Mouse (Mus musculus) mesoderm, embryonic 11.5 days (tissue): ENCODE results near the gene Nlrp3.

ENCODE experiments used
- DNase-seq: peaks from one replicate; pipeline ENCODE4 v3.0.0-alpha.2; 2012; ENCODE audit warnings: low read depth, low spot score

The Nlrp3 gene

DNA sequence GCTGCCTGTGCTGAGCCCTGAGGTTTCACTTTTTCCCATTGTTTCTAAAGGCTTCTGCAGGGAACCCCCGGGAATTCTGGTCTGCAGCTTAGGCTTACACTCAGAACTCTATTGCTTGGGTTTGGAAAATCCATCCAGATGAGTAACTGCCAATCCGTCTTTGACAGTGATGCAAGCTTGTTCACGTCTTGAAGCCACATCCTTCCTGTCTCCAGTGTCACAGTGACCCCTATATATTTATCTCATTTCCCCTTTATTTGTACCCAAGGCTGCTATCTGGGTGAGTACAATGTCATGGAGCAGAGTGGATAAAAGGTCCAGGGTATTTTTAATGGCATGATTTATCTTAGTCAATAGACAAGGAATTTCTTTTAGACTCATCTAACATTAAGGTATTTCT is at the start of gene Nlrp3:
TSS of gene Nlrp3 (plus strand) at position 245 of the 400 bp plus-strand sequence.
- no peak for DNase-seq

DNA sequence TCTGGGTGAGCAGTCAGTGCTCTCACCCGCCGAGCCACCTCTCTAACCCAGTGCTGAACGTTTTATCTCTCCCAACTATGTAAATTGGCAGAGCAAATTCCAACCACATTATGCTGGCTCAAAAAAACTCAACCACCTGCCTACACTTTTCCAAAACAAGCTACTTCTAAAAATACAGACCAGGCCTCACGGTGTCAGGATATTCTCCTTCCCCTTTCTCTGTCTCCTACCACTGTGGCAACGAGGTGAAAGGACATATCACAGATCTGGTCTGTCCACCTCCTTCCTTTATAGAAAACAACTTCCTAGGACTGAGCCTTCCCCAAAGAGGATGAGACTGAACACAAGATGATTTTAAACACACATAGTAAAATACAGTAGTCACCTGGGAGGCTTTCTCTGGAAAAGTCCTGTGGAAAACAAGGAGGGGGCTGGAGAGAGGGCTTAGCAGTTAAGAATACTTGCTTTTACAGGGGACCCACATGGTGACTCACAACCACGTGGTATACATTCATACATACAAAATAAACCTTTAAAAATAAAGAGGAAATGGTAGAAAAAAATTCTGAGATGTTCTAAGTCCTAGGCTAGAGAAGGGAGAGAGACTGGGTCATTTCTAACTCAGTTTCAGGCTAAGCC is 44.6 kb upstream of the Nlrp3 start:
- no peak for DNase-seq

DNA sequence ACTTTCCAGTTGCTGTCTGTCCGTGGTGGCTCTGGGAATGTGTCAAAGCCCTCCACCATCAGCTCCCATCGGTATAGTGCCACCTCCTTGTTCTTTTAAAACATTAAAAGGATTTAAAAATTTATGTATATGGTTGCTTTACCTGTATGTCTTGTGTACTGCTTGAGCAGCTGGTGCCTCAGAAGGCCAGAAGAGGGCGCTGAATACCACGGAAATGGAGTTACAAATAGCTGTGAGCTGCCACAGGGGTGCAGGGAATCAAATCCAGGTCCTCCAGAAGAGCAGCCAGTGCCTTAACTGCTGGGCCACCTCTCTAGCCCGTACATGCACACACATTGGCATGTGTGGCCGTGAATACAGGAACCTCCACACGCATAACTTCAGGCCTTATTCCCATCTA is 43.6 kb upstream of the Nlrp3 start:
- DNase-seq: no peak

DNA sequence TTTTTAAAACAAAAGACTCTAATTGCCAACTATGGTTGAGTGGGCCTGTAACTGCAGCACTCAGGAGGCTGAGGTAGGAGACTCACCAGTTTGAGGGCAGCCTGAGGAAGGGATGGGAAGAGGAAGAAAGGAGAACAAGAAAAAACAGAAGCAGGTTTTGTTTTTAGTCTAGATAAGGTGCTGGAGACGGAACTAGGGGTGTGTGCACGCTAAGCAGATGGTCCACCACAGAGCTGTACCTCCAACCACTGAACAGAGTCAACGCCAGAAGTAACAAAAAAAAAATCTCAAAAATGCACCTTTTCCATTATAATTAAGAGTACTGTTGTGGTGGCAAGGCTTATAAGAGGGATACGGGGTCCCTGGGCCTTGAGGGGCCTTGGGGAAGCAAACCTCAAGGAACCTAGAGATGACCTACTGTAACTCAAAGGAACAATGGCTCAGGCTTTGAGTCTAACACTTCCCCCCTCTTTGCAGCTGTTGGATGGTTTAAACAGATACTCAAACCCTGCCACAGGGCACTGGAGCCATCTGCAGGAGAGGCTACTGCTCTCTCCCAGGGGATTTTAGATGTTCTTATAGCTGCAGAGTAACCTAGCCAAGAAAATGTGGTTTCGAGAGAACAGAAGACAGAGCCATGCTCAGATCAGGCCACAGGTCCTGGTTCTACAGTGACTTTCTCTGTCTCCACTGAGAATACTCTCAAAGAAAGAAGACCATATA is 39.2 kb upstream of the Nlrp3 start:
- DNase-seq: no peak

GRCm38 (mm10) chr11:59505351-59505838 is 36.0 kb upstream of the Nlrp3 start:
- DNase-seq: peak; percentile 68

DNA sequence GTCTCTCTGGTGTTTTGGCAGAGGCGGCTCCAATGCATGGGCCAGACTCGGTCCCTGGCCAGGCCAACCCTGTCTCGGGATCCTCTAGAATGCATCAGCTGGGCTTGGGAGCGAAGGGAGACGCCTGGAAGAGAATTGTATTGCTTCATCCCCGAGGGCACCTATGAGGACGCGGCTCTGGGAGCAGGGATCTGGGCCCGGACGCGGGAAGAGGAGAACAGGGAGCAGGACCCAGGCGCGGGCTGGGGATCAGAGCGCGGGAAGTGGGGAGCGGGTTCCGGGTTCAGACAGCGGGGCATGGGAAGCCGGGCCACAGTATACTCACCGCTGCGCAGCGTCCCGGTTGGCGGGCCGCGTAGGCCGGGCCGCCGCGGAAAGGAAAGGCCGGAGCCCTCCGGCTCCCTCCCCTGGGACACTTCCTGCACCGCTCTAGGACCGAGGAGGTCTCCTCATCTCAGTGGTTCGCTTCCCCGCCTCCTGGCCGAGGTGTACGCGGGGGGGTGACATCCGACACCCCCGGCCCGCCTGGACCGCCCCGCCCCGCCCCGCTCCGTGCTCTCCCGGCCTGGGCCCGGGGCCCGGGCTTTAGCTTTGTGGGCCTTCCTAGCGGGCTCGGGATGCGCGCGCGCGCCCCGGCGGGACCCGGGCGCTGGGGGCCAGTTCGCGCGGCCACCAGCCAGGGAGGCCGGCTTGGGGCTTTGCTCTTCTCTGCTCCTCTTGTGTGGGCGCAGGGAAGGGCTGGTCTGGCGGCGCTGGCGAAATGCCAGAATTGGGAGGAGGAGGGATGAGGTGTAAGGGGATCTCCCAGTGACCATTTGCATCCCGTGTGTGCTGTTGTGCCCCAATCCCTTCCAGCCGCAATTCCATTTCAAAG is 35.3 kb upstream of the Nlrp3 start:
- DNase-seq: peak; percentile 92

DNA sequence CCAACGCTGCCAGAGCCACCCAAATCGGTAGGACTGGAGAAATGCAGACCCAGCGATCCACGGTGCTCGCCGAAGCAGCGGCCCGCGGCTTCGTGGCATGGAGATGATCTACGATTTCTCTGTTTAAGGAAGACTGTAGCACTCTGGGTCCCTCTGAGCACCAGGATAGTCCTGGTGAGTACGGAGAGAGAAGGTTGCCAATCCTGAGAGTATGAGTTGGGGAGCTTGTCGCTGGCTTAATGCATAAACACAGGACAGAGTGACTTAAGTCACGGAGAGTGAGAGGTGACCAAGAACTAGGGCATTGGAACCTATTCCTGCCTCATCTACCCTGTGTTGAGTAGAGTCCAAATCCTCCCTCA is 34.7 kb upstream of the Nlrp3 start:
- no peak for DNase-seq

DNA sequence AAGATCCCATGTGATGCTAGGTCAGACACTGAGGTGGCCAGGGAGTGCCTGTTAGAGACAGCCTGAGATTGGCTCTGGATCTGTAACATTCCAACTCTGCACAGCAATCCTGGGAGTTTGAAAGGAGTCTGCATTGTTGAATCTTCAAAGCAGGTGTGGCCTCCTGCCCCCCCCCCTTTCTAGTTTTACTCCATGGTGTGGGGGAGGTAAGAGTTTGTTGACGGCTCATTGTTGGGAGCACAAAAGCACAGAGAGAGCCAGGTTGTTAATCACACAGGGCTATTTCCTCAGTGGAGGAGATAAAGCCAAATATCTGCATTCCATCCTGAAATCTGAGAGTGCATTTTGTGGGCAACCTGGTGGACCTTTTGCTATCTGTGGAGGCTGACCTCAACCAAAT is 29.8 kb upstream of the Nlrp3 start:
- DNase-seq: no peak

- no peak for DNase-seq
These were observed 28.6 kb upstream of the Nlrp3 start for GRCm38 (mm10) chr11:59512733-59513132.

DNA sequence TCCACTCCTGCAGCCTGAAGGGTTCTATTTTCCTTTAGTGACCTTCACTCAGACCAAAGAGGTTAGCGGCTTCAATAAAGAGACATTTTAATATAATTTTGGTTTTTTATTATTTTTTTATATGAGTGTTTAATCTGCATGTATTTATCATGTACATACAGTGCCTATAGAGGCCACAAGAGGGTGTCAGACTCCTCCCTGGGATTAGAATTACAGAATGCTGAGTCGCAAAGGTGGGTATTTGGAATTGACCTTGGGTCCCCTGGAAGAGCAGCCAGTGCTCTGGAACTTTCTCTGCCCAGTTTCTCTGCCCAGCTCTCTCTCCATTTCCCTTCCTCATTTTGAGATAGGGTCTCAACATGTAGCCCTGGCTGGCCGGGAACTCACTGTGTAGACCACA is 27.8 kb upstream of the Nlrp3 start:
- DNase-seq: no peak

DNA sequence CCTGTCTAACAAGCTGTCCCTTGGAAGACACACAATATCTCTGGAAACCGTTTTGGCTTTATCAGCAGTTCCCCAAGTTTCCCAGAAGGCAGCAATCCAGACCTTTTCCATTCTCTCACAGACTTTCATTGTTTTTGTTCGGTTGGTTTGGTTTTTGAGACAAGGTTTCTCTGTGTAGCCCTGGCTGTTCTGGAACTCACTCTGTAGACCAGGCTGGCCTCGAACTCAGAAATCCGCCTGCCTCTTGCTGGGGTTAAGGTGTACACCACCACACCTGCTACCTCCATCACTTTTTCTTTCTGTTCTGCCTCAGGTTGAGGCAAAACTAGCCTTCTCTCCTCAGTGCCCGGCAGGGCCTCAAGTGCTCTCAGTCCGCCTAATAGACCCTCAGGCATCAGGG is 27.0 kb upstream of the Nlrp3 start:
- no peak for DNase-seq

DNA sequence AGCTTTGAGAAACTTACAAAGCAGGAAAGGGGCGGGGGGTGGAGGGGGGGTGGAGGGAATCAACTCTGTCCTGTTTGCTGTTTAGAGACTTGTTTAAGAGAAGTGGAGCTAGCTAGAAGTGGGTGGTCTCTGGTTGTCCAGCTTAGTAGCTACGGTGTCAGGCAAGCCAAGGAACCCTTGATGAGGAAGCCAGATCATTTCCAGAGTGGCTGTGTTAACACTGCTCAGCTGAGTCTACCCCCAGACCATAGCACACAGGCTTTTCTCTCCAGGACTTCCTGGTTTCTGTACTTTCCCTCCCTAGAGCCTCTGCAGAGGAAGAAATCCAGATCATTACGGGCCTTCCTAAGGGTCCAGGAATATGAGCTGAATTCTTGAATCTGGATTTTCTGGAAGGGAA is 26.6 kb upstream of the Nlrp3 start:
- no peak for DNase-seq

DNA sequence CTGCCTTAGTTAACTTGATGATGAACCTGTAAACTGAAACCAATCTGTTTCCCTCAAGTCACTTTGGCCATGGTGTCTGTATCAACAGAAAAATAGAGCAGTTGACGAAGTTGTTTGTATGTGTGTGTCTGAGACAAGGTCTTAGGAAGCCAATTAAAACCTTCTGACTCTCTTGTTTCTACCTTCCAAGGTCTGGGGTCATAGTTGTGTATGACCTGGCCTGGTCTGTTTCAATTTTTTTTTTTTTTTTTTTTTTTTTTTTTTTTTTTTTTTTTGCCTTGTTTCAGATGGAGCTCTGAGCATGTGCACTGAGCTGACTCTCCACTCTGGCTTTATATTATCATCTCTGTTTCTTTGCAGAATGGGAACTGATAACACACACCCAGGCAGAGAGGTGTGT is 23.9 kb upstream of the Nlrp3 start:
- no peak for DNase-seq

DNA sequence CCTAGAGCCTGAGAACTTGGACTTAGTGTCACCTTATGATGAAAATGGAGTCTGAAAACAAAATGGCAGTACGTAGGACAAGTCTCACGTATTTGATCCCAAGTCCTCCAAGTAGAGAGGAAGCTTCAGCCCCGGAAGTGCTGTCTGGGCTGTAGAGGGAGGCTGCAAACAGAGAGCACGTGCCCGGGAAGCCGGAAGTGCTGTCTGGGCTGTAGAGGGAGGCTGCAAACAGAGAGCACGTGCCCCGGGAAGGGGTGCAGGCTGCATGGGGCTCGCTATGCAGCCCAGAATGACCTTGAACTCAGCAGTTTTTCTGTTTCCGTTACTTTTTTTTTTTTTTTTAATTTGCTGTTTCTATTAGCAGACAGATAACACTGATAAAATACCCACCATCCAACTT is 23.1 kb upstream of the Nlrp3 start:
- DNase-seq: no peak

DNA sequence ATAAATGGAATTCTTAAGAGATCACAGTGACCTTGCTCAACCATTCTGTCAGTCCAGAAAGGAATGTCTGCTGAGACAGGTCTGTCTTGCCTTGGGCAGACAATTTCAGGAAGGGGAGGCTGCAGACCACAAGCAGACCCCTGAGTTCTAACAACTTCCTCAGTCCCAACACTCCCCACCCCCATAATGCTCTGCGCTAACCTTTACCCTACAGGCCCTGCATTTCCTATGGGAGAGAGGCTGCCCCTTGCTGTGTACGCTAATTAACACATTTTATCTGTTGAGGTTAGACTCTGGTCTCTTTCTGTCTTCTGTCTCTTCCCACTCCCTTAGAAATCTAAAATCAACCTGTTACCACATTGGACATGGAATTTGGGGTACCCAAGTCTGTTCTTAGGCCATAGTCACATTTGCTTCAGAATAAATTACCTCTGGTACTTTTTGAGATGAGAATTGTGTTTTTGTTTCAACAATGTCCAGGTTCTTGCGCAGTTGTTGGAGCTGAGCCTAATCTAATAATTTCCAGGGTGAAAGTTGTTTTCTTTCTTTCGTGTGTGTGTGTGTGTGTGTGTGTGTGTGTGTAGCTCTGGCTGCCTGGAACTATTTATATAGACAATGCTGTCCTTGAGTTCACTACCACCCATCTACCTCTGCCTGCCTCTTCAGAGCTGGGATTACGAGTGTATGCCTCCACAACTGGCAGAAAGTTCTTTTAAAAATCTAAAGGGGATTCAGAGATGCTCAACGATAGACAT is 21.4 kb upstream of the Nlrp3 start:
- DNase-seq: no peak

GRCm38 (mm10) chr11:59524150-59524549 is 17.2 kb upstream of the Nlrp3 start:
- DNase-seq: no peak

- peak; percentile 89 for DNase-seq
These were observed 16.1 kb upstream of the Nlrp3 start for GRCm38 (mm10) chr11:59525237-59525636.

GRCm38 (mm10) chr11:59526472-59527080 is 14.8 kb upstream of the Nlrp3 start, which contains the start of gene Zkscan17:
TSS of gene Zkscan17 (minus strand) at chr11:59526751.
- DNase-seq: peak; percentile 42

- no peak for DNase-seq
These were observed 11.1 kb upstream of the Nlrp3 start for GRCm38 (mm10) chr11:59530221-59530620.

DNA sequence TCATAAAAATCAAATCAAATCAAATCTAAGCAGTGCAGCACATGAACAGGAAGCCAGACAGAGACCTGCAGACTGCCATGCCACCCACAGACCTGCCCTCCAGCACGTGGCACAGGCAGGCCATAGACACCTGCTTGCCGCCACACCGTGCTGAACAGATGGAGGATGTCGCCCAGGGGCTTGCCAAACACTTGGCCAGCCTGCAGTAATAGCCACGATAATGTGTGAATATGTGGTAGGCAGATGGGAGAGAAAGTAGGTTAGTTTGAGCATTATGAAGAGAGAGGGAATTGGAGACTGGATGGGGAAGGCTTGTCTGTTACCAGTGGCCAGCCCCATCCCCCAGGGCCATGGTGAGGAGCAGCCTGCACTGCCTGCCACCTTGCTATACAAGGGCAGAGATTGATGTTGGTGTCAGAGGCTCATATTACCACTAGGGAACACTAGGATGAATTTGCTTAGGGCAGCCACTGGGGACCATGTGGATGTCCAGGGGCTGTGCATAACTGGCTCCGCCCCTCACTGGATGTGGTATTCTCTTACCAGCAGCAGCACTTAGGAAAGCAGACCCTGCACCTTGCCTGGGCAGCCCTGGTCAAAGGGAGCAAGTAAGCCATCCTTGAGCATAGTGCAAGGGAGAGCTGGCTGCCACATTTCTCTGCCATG is 10.4 kb upstream of the Nlrp3 start:
- DNase-seq: peak; percentile 71

DNA sequence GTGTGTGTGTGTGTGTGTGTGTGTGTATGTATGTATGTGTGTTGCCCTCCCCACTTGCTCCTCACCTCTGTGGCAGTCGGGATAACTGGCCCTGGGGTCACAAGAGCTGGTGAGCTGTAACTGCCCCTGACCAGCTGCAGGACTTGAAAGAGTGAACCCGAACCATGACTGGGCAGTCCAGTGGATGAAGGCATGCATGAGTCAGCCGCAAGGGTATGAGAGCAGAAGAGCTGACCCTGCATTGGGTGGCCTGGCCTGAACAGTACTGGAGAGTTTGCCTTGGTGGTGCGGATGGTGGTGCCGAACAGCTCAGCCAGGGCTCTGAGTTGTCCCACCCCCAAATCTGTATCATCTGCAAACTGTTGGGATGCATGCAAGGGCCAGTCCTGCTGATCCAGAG is 9.8 kb upstream of the Nlrp3 start:
- DNase-seq: no peak
